Comparison of ENCODE assay signal across 9 mouse cellular contexts in genomic region chr3:36853733-36854440, GRCm38 (mm10). TPM values are rescaled to one million over a fixed set of nuclear protein-coding genes. Genes with fewer than 3 reads are reported as not detected.
DNase-seq lines count a peak whose midpoint lies in the region; ATAC-seq and TF ChIP-seq lines count a peak whose summit lies in the region.
"Had no signal": no experiment of that assay in that cellular context is flagged by ENCODE, and none has a peak within 500 bp of the region (broad histone marks: within the 10 kb centered on the region; RNA-seq: fewer than 3 reads in every experiment).

No protein-coding gene starts in this region.

- 56% methylated on average over 10 of the region's 10 CpGs for WGBS in limb, embryonic 13.5 days
- 60% methylated on average over 10 of the region's 10 CpGs for WGBS in limb, embryonic 10.5 days
- WGBS in bone marrow, adult 2 months: 4% methylated on average over 10 of the region's 10 CpGs
- WGBS in liver, embryonic 15.5 days (ENCODE audit: insufficient replicate concordance): 9% methylated on average over 10 of the region's 10 CpGs

- no peak for TF ChIP-seq POLR2A in bone marrow, adult 2 months (IDR thresholded peaks at IDR 0.05; ENCODE audit: borderline replicate concordance, control insufficient read depth, low read depth, low read length)

- H3K9me3 ChIP-seq in limb, embryonic 13.5 days: no peaks in the 10 kb centered on the region
- H3K9me3 ChIP-seq in limb, embryonic 10.5 days (replicated peaks): no peaks in the 10 kb centered on the region
- no peaks in the 10 kb centered on the region for H3K9me3 ChIP-seq in liver, embryonic 15.5 days (replicated peaks)

- H3K27ac ChIP-seq in limb, embryonic 13.5 days: no peak overlapping the region
- no peak overlapping the region for H3K27ac ChIP-seq in limb, embryonic 10.5 days
- peak overlapping the region; percentile 88 for H3K27ac ChIP-seq in bone marrow, adult 2 months (ENCODE audit: control insufficient read depth, insufficient read depth, low read depth, low read length, poor library complexity)
- H3K27ac ChIP-seq in liver, embryonic 15.5 days (replicated peaks): 0 out of 2 replicates have a peak overlapping the region, but pooled peaks have one; percentile 41

- H3K9ac ChIP-seq in limb, embryonic 13.5 days: no peak overlapping the region
- H3K9ac ChIP-seq in liver, embryonic 15.5 days: no peak overlapping the region

- no peak for ATAC-seq in limb, embryonic 13.5 days (ENCODE audit: low FRiP score, low read depth)
- peak; percentile 57; the same call in 1 of the 2 replicates for ATAC-seq in liver, embryonic 15.5 days (ENCODE audit: insufficient read depth)

- H3K4me1 ChIP-seq in limb, embryonic 13.5 days: no peaks in the 10 kb centered on the region
- no peaks in the 10 kb centered on the region for H3K4me1 ChIP-seq in limb, embryonic 10.5 days
- H3K4me1 ChIP-seq in bone marrow, adult 2 months (ENCODE audit: control insufficient read depth, insufficient read depth, low read length): no peaks in the 10 kb centered on the region
- H3K4me1 ChIP-seq in liver, embryonic 15.5 days (replicated peaks): no peaks in the 10 kb centered on the region

- peak overlapping the region; percentile 9 for H3K4me2 ChIP-seq in limb, embryonic 13.5 days (replicated peaks)
- H3K4me2 ChIP-seq in liver, embryonic 15.5 days: peak overlapping the region; percentile 56

- H3K27me3 ChIP-seq in limb, embryonic 13.5 days: no peaks in the 10 kb centered on the region
- no peaks in the 10 kb centered on the region for H3K27me3 ChIP-seq in limb, embryonic 10.5 days (ENCODE audit: low read depth, poor library complexity, severe bottlenecking)
- H3K27me3 ChIP-seq in liver, embryonic 15.5 days: no peaks in the 10 kb centered on the region

- H3K36me3 ChIP-seq in limb, embryonic 13.5 days: no peaks in the 10 kb centered on the region
- H3K36me3 ChIP-seq in limb, embryonic 10.5 days: no peaks in the 10 kb centered on the region
- no peaks in the 10 kb centered on the region for H3K36me3 ChIP-seq in liver, embryonic 15.5 days (replicated peaks)

- no peak overlapping the region for H3K4me3 ChIP-seq in limb, embryonic 13.5 days
- no peak overlapping the region for H3K4me3 ChIP-seq in limb, embryonic 10.5 days
- H3K4me3 ChIP-seq in bone marrow, adult 2 months (replicated peaks; ENCODE audit: control insufficient read depth, low read depth, low read length): peak overlapping the region; percentile 12
- peak overlapping the region; percentile 23 for H3K4me3 ChIP-seq in liver, embryonic 15.5 days (replicated peaks)

- no peak for DNase-seq in limb, embryonic 10.5 days (ENCODE audit: low spot score)
- peak; percentile 92 for DNase-seq in thymus, postnatal 0 days (ENCODE audit: low spot score)
- no peak for DNase-seq in adrenal gland, adult 8-10 months
- no peak for DNase-seq in layer of hippocampus, postnatal 10 days (ENCODE audit: low spot score in 2 of 2)
- no peak for DNase-seq in spleen, postnatal 4 days (ENCODE audit: low spot score in 2 of 2)
- DNase-seq: midbrain, embryonic 14.5 days had no signal

- no peak for TF ChIP-seq CTCF in bone marrow, adult 2 months (IDR thresholded peaks at IDR 0.05; ENCODE audit: control insufficient read depth, insufficient read depth, low read length)

RNA-seq across cellular contexts. Expression of gene 4932438A13Rik, which starts 9.0 kb away (rescaled TPM):
- 57.3 and 58.7 TPM in 2 replicates for polyA plus RNA-seq in limb, embryonic 13.5 days (2015; fragmentation: Nextera tagmentation; extraction: Ambion mirVana)
- 32.0 and 38.0 TPM in 2 replicates for polyA plus RNA-seq in limb, embryonic 10.5 days (2016; fragmentation: Nextera tagmentation; extraction: Ambion mirVana)
- polyA plus RNA-seq in bone marrow, adult 2 months (2011; ENCODE audit: insufficient read depth, insufficient read length, low replicate concordance, missing spikeins): 14.7 and 20.5 TPM in 2 replicates
- polyA plus RNA-seq in liver, embryonic 15.5 days (2015; fragmentation: Nextera tagmentation; extraction: Ambion mirVana): 12.5 and 19.0 TPM in 2 replicates
- 75.6 and 91.2 TPM in 2 replicates for polyA plus RNA-seq in thymus, postnatal 0 days (2015; fragmentation: Nextera tagmentation; extraction: Ambion mirVana)
- 10 to 100 TPM; 41.7 to 79.0 (median 59.9) TPM for total RNA-seq in adrenal gland, adult 8-10 months (2022)
- 100 to 1,000 TPM; 105 to 116 TPM for total RNA-seq in layer of hippocampus, postnatal 10 days (2021)

Comparison
In these comparisons a context has a peak if more than half of its experiments do, and no peak if none do; other contexts are left out.
1. H3K27ac ChIP-seq: peak in bone marrow, adult 2 months (single experiment) and liver, embryonic 15.5 days (single experiment); none in limb, embryonic 13.5 days (single experiment) and limb, embryonic 10.5 days (single experiment).
2. H3K4me3 ChIP-seq: peak in bone marrow, adult 2 months (single experiment) and liver, embryonic 15.5 days (single experiment); none in limb, embryonic 13.5 days (single experiment) and limb, embryonic 10.5 days (single experiment).